Mouse (Mus musculus): ENCODE measurements around the gene Atp4b.
A peak's percentile ranks its signal among the peaks of the same experiment; 100 is the strongest.

The Atp4b gene

DNA sequence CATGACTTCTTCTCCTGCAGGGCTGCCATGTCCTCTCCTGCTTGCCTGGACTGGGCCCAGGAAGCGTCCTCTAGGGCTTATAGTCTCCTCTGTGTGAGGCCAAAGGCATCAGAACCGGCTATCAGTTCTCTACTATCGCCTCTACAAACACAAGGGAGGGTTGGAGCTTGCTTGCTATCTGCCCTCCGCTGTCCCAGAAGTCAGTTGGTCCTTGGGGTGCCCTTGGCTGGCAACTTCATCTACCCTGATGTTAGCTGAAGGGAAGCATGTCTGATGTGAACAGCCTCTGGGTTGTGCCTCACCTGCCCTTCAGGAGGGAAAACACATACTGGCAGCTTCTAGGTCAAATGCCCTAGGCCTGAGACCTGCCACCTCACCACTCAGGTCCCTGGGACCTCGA is at the start of gene Atp4b:
TSS of gene Atp4b (minus strand) at position 101 of the 400 bp plus-strand sequence.
- DNase-seq = no peak

DNA sequence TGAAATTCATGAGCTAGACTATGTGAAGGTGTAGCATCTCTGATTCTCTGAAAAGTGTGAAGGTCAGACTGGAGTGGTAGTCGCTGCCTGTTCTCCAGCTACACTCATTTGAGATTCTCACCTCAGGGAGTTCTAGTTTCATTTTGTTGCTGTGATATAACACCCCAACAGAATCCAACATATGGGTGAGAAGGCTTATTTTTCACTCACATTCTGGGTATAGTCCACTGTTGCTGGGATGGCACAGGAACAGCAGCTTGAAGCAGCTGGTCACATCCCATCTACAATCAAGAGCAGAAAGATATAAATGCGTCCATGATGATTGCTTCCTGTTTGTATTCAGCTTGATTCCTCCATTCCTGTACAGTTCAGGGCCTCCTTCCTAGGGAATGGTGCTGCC is 45.5 kb upstream of the Atp4b start:
- no peak for DNase-seq

DNA sequence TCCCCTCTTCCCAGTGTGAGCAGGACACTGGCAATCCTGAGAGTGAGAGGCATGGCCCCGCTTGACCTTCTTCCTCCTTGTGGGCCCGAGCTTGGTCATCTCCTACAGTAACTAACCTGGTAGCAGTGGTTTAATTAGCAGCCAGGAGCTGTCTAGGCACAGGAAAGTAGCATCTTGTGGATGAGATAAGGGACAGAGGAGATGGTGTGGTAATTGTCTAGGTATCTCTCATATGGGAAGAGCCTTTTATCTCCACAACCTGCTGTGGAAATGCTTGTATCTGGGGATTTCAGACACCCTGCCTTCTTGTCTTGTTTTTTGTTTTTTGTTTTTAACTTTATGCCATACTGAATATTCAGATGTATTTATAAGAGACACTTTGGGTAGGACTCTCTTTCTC is 40.9 kb upstream of the Atp4b start:
- DNase-seq = no peak

DNA sequence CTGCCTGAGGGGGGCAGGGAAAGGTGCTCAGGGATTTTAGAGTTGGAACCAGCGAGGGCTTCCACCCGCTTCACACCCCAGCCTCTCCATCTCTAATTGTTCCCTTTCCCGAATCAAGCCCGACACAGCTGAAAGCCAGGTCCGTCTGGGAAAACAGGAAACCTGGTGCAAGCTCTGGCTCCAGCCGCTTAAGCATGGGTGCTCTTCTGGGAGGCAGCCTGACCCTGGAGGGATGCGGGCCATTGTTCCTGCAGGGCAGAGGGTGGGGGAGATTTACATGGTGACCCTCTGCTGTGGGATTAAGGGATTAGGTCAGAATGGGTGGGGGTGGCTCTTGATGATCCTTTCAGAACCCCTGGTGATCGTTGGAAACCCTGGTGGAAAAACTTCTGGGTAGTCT is 39.4 kb upstream of the Atp4b start:
- no peak for DNase-seq

DNA sequence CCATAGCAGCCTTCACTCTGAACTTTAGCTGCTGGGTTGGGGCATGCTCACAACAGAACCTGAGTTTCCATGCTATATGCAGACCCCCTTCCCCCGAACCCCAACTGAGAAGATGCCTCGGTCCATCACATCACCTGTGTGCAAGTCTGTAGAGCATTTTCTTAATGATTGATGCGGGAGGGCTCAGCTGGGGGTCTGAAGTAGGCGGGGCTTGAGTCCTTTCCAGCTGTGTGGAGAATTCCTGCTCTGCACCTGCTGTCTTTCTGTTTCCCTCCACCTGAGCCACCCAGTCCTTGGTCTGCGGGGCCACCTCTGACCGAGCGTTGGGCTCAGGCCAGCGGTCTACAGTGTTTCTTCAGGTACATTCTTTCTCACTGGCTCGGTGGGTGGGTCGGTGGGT is 38.3 kb upstream of the Atp4b start, which contains the start of gene Tmem255b:
TSS of gene Tmem255b (plus strand) at position 301 of the 400 bp plus-strand sequence.
- DNase-seq = peak in 1 of 2 experiments; percentile 19

DNA sequence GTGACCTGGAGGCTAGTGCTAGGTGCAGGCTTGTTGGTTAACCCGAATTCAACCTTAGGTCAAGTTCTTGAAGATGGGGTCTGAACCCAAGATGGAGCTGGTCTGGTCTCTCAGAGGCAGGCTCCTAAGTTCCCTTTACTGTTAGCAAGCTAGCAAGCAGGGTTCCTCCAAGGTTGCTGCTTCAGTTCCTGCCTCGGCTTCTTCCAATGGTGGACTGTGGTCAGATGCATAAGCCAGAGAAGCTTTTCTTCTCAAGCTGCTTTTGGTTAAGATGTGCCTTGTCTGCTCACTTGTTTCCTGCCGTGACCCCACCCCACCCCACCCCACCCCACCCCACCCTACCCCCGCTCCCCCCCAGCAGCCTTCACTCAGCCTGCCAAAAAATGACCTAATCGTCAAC is 36.5 kb upstream of the Atp4b start:
- no peak for DNase-seq

DNA sequence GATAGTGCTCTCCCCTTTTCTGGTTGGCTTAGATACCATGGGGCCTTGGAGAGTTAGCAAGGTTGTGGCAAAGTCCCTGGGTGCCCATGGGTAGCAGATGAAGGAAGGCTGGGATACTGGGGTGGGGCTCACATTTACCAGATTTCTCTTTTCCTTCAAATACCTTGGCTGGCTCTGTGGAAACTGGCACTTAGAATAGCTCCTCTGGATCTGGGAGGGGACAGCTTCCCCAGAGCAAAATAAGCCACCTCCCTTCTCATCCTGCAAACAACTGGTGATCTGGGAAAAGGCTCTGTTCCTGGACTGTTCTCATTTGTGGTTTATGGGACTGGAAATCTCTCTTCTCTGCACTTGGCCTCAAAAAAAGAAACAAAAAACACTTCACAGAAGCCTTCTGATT is 34.2 kb upstream of the Atp4b start:
- DNase-seq = no peak

DNA sequence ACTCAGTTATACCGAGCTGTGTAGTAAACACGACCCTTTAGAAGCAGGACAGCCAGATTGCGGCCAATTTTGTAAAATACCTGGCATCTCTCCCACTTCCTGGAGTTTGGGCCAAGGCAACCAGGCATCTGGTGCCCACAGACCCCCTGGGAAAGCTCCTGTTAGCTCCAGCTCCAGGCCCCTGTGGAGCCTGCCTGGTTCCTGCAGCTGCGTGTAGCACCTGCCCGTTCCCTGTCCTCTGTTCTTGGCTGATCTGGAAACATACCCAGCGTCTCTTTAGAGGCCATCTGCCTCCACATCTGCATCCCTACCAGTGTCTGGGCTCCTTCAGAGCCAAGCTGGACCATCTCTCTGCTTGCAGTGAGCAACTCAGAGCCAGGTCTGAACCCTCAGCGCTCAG is 33.8 kb upstream of the Atp4b start:
- DNase-seq = peak; percentile 63 to 75

DNA sequence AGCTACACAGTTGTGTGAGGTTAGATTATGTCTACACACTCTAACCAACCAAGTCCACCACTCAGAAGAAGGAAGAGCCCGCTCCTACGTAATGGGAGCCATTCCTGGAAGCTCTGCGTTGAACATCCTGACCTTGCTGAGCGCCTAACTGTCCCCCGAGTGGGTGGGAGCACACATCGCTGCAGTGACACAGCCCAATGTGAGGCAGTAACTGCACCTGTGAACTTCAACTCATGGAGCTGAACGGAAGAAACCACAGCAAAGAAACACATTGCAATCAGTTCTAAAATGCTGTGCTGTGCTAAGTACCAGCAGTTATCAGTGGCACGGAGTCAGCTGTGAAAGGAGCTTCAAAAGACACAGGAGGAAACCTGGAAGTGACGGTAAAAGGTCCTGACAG is 31.5 kb upstream of the Atp4b start:
- DNase-seq = no peak

DNA sequence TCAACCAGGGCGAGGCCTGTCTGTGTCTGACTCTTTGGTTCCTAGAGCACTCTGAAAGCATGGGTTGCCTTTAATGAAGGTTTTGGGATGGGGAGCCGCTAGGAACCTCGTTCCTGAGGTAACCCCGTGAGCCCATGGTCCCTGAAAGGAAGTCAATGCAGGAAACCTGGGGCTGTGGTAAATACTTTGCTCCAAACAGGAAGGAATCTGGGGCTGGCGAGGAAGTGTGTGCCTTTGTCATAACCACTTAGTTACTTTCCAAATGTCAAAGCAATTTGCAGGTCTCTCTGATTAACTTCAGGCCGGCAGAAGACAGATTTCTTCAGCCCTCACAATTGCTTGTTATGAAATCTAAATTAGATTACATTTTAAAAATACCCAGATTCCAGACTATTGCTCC is 30.7 kb upstream of the Atp4b start:
- DNase-seq = no peak

DNA sequence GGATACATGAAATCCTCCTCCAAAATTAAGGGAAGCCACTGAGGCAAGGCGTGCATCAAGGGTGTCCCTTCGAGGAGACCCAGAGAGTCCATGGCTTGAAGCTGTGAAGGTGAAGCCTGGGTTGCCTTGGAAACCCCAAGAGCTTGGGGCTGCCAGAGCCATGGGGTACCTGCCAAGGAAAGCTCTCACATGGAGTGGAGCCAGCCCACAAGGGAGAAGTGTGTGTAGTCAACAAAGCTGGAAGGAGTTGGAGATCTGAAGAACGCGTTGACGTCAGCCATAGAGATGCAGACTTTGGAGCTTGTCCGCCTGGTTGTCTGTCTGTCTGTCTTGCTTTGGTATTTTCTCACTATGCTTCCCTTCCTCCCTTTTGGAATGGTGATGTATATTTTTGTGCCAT is 24.3 kb upstream of the Atp4b start:
- DNase-seq = peak; percentile 25 to 29

DNA sequence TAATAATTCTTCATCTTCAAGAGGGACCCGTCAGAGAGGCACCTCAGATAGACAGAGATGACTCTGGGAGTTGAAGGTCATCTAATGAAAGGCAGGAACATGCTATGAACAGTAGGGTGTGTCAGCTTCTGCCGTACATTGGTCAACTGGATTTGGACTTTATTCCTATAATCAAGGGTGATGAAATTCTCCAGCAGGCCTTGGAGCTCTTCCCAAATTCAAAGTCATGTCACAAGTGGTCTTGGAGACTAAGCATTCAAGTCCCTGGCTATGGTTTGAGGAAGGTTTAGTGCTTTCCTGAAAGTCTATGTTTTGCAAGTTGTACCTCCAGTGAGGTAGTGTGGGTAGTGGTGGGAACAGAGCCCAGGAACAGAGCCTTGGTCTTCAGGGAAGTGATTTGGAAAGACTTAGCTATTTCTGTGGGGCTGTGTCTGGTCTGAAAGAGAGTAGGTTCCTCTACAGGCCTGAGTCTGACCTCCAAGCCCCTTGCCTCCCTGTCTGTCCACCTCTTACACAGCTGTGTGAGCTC is 22.6 kb upstream of the Atp4b start:
- no peak for DNase-seq

DNA sequence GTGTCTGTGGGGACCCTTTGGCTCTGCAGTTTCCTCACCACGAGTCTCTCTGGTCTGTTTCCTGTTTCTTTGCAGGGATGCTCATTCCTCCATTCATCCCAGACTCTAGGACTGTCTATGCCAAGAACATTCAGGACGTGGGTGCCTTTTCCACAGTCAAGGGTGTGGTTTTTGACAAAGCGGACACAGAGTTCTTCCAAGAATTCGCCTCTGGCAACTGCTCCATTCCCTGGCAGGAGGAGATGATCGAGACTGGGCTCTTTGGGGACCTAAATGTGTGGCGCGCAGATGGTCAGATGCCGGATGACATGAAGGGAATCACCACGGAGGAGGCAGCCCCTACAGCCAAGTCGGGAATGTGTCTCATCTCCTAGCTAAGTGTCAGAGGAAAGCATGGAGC is 19.3 kb upstream of the Atp4b start:
- DNase-seq = peak; percentile 25 to 36

DNA sequence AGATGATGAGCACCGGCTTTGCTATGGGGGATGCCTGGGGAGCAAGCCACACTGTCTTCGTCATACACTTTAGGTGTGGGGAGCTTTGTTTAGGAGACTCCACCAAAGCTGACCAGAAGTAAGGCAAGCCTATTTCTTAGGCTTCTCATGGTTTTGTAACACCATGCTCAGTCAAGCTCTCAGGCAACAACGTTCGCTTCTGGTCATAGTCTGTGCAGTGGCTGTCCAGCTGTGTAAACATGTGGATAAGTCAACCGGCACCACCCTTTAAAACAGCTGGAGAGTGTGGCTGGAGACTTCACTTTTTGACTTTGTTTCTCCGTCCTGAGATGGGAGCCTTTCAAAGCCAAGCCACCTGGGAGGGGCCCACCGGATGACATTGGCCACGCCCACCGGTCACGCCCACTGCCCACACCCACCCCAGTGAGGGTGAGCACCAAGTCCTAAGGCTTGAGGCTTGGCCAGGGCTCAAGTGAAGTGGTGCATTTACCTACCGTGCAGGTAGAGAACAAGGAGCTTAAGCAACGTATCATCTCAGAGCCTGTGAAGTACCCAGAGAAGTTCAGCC is 17.3 kb upstream of the Atp4b start:
- DNase-seq = peak; percentile 19 to 31

DNA sequence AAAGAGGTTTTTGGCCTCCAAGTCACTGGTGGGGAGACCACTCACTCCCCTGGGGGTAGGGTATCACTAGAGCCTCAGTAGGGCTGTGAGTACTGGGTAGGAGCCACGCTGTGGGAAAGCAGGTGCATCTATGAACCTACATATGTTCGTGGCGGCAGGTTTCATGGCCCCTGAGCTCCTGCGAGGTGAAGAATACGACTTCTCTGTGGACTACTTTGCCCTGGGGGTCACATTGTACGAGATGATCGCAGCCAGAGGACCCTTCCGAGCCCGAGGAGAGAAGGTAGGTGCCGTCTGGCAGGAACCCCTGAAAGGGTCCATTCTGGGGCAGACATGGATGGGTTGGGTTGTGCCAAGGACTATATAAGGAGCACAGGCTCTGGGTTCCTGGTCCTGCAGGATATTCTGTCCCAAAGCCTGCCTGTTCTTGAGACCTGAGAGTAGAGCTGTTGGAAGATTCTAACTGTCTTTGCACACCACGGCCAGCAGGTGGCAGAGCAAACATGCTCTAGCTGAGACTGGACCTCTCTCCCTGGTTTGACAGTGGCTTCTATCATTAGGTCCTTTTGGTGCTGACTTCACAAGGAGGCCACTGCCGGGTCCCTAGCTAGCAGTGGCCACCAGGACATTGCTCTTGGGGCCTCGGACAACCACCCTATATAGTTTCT is 16.4 kb upstream of the Atp4b start:
- DNase-seq = peak; percentile 83 to 85

DNA sequence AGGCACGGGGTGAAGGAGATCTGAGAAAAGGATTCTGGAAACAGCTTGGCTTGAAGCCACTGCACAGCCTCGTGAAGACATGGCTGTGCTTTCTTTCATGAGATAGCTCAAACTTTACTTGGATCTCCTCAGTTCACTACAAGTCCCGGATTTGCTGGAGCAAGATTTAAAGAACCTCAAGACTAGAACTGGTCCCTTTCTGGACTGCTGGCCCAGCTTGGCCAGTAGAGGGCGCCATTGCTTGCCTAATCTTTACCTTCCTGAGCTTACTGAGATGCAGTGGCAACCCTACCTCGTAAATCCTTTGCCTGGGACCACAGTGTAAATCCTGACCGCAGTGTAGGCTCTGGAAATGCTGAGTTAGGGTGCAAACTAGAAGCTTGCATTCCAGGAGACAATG is 15.0 kb upstream of the Atp4b start:
- peak; percentile 84 to 86 for DNase-seq

DNA sequence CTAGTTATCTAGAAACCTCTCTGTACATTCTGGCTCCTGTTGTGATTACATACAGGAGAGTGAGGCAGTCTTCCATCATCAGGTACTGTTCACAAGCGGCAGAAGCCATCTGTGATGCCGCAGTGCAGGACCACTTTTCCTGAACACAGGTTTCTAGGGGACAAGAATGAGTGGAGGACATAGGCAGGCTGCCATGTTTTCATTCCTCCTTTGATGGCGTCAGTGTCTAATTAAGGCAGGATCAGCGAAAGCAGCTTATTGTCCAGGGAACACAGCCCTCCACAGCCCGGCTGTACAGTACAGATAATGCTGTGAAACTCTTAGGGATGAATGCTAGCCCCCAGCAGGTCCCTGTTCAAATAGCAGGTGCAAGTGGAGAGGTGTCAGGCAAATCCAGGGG is 9.4 kb upstream of the Atp4b start:
- DNase-seq = no peak

DNA sequence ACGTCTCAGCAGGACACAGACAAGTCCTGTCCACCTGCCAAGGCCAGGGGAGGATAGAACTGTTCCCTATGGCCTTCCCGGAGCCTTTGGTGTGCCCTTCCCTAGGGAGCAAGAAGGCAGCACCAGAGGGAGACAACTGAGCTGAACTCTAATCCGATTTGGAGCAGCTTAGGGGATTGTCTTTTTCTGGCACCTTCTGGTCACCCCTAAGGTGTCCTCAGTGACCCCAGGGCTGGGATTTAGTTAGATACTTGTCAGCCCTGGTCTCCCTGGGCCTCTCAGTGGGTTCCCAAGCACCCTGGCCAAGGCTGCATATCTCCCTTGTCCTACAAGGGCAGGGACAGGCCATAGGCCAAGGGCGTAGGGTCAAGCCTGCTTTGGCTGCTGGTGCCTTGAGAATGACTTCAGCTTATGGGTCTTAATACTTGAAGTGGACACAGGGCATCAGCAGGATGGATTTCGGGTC is 8.1 kb upstream of the Atp4b start, which contains the start of gene Grk1:
TSS of gene Grk1 (plus strand) at position 416 of the 466 bp plus-strand sequence.
- DNase-seq = no peak

DNA sequence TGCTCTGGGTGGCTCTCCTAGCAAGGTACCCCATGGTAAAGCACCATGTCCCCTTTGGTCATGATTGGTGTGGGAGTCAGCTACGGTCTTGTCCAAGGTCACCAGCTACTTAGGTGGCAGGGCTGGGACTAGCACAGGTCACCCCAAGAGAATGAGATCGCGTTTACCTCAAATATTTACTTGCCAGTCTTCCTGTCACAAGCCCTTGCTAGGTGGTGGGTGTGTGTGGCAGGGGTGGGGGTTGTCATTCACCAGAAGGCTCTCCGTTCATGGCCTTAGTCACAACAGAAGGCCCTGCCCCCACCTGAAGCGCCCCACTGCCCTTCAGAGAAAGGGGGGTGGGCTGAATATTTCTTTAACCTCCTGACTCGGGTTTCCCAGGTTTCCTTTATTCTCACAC is 6.9 kb upstream of the Atp4b start:
- no peak for DNase-seq

DNA sequence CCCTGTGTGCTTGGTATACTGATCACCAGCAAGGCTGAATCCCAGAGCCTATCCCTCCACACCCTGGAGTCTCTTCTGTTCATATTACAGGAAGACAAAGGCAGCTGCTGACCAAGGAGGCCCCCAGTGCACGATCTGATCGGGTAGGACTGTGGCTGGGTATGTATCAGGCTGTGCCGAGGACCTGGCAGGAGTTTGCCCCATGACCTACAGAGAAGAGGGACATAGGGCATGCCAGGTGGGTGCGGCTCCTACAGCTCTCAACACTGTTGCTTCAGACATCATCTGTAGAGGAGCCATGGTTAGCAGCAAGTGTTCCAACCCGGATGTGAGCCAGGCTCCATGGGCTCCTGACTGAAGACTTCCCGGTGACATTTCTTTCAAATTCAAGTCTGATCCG is 2.8 kb downstream of the Atp4b start:
- no peak for DNase-seq

DNA sequence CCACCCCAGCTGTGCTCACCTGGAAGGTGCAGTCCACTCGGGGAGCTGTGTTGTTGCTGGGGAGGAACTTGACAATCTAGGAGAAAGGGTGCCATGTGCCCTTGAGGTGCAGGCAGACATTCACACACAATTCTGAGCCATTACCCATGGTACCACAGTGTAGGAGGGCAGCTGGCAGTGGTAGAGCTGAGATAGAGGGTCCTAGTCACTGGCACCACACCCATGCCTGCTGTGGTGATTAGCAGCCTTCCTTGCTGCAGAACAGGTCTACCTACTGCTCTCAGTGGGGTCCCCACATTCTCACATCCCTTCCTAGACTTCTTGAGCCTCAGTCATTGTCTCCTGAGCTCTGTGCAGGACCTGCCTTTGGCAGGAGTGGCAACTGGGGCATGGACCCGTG is 7.9 kb downstream of the Atp4b start:
- DNase-seq = no peak

DNA sequence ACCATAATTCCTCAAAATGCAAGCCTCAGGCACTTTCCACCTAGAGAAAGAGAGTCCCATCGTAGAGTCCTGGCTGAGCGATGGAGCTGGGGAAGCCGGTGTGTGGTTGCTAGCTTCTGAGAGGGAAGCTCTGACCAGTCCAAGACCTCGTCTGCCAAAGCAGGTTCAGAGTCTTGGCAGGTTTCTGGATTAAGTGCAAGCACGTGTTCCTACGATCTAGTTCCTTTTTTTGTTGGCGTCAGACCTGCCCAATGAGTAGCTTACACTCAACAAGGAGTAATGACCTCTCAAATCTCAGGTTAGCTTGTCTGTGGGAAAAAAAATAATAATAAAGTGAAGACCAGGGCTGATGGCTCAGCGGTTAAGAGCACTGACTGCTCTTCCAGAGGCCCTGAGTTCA is 8.9 kb downstream of the Atp4b start:
- no peak for DNase-seq

DNA sequence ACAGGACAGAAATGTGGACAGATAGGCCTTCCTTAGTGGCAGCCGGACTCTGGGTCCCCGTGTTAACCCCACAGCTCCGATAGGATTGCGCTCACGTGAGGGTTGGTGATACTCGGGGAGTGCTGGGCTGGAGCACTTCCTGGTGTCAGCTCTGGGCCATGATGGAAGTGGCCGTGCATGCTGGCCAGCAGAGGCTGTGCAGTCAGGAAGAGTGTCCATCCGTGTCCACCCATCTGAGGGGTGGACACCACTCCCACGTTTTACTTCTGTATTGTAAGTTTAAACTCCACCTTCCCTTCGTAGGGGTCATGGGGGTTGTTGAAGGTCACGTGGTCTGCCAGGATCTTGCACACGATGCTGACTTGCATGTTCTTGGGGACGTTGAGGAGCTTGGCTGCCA is 10.3 kb downstream of the Atp4b start:
- DNase-seq = no peak

DNA sequence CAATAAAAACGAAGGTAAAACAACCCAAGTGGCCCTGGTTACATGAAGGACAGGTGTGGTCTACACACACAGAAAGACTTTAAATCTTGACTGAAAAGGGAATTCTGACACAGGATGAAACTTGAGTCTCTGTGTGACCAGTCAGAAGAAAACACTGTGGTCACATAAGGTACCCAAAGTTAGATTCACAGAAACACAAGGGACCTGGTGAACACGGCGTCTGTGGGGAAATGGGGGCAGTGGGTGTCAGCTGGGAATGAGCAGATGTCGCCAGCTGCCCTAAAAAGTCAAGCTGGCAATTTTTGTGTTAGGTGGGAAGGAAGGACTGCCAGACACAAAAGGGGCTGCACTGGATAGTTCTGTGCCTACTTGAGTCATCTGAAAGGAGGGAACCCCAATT is 13.6 kb downstream of the Atp4b start:
- DNase-seq = no peak

DNA sequence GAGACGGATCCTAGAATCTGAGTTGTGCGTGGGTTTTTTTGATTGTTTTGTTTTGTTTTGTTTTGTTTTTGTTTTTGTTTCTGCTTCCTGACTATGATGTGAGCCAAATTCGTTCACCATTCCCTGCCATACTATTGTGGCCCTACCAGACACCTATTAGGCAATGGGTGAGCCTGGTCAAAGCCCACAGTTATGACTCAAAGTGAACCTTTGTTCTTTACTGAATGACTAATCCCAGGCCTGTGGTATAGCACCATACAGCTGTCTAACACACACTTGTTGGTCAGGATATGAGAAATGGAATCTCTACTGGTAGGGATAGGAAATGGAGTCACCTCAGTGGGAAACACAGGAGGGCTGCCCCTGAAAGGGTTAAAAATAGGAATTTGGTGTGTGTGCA is 14.1 kb downstream of the Atp4b start:
- DNase-seq = no peak
